Mouse (Mus musculus) liver (tissue): Measurements from ENCODE around the gene Bmt2.

Experiments
- DNase-seq: peaks from one replicate; pipeline ENCODE4 v3.0.0-alpha.2; 2020; ENCODE audit warnings: mixed read lengths

Gene Bmt2

GRCm38 (mm10) chr6:13677818-13678282, at the start of gene Bmt2:
Bmt2 (minus strand) TSS chr6:13677966.
- peak; percentile 99 for DNase-seq

DNA sequence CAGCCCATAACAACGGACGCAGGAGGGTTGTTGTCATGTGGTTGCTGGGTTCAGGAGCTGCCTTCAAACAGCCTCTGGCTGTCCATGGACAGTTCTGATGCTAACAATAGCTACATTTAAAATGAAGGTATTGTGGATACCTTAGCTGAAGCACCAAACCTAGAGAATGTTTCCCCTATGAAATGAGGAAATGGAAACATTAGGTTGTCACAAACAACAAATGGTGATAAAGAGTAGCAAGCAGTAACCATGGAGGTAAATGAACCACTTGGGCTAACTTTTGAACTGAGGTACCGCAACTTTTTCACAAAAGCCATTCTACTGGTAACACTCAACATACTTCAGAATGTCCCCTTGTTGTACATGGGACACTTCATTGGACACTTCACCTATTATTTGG, 44.4 kb upstream of the Bmt2 start:
- no peak for DNase-seq

- DNase-seq, result no peak
Measured at GRCm38 (mm10) chr6:13714867-13715266, 37.1 kb upstream of the Bmt2 start.

DNA sequence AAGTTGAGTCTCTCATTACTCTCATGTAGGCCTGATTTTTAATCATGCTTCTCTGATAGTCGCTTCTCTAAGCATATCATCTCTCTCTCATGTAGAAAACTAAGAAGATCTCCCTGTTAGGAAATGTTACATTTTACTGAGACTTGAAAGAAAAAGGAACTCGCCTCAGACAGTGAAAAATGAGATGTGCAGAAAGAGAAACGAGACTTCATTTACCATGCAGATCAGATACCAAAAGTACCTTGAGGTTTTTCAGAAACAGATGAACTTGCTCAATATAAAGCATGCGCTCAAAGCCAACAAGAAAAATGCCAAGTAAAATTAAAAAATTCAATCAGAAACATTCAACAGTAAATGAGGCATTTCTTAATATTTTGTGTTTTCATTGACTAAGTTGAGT, 19.1 kb upstream of the Bmt2 start:
- DNase-seq, result no peak

- no peak for DNase-seq
Measured at GRCm38 (mm10) chr6:13695103-13695845, 17.5 kb upstream of the Bmt2 start.

- no peak for DNase-seq
Measured at GRCm38 (mm10) chr6:13691657-13692294, 14.0 kb upstream of the Bmt2 start.

DNA sequence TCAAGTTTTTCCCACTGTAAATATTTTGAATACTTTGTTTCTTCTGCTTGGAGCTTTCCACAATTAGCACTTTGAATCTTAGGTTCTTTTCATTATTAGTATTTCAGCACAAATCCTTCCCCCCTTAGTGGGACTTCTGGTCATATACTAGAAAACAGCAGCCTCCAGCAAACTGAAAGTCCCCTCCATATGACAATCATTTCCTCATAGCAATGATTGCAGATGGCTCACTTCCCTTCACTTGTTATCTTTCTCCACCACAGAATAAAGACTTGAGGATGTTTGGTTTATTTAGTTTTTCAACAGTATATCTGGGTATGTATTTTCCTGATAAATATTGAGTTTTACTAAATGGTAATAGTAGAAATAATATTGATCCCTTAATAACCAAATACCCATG, 12.6 kb upstream of the Bmt2 start:
- no peak for DNase-seq

GRCm38 (mm10) chr6:13683929-13684595, 6.3 kb upstream of the Bmt2 start:
- DNase-seq, result no peak

GRCm38 (mm10) chr6:13678349-13678748, 583 bp upstream of the Bmt2 start:
- DNase-seq, result no peak

GRCm38 (mm10) chr6:13677141-13677761, 515 bp downstream of the Bmt2 start:
- peak; percentile 50 for DNase-seq

- no peak for DNase-seq
Measured at GRCm38 (mm10) chr6:13676196-13676595, 1.6 kb downstream of the Bmt2 start.

GRCm38 (mm10) chr6:13674600-13675305, 3.0 kb downstream of the Bmt2 start:
- no peak for DNase-seq

GRCm38 (mm10) chr6:13665646-13666045, 12.1 kb downstream of the Bmt2 start:
- DNase-seq, result no peak

DNA sequence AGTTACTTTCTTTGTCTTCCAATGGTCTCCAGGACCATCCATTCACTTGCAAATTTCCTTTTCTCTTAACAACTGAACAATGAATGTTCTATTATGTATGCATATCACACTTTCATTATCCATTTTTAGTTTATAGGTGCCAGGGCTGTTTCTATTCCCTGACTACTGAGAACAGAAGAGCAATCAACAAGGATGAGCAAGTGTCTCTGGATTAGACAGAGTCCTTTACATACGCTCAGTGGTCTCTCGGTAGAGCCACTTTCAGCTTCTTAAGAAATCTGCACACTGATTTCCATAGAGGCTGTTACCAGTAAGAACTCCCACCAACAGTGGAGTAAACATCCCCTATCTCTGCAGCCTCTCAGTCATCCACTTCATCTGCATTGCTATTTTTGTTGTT, 19.8 kb downstream of the Bmt2 start:
- no peak for DNase-seq

DNA sequence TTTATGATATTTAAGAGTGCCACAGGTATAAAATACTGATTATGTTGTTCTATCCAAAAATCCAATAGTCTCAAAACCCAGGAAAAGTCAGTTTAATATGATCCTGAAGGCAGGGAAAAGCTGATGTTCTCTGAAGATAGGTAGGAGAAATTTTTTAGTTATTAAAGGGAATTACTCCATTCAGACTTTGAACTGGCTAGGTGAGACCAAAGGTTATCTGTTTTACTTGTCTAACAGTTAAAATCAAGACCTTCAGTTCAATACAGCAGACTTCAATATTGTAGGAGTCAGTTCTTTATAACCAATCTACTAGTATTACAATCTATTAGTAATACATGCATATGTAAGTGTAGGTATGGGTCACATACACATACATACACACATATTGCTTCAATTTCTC, 23.7 kb downstream of the Bmt2 start:
- DNase-seq, result no peak

GRCm38 (mm10) chr6:13652284-13652683, 25.5 kb downstream of the Bmt2 start:
- no peak for DNase-seq

- DNase-seq, result no peak
Measured at GRCm38 (mm10) chr6:13650854-13651253, 26.9 kb downstream of the Bmt2 start.

- DNase-seq, result no peak
Measured at GRCm38 (mm10) chr6:13648305-13648704, 29.5 kb downstream of the Bmt2 start.

GRCm38 (mm10) chr6:13636582-13636989, 41.2 kb downstream of the Bmt2 start:
- DNase-seq, result no peak

GRCm38 (mm10) chr6:13632571-13632970, 45.2 kb downstream of the Bmt2 start:
- DNase-seq, result no peak

GRCm38 (mm10) chr6:13630607-13631006, 47.2 kb downstream of the Bmt2 start:
- no peak for DNase-seq

DNA sequence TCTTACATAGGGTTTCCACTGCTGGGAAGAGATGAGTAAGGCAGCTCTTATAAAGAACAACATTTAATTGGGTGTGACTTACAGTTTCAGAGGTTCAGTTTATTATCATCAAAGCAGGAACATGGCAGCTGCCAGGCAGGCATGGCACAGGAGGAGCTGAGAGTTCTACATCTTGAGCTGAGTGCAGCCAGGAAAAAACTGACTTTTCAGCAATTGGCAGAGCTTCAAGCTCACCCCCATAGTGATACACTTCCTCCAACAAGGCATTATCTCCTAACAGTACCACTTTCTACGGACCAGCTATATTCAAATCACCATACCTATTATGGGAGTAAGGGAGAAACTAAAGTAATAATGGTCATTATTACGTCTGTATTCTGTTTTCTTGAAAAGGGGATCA, 58.1 kb downstream of the Bmt2 start:
- DNase-seq, result no peak

DNA sequence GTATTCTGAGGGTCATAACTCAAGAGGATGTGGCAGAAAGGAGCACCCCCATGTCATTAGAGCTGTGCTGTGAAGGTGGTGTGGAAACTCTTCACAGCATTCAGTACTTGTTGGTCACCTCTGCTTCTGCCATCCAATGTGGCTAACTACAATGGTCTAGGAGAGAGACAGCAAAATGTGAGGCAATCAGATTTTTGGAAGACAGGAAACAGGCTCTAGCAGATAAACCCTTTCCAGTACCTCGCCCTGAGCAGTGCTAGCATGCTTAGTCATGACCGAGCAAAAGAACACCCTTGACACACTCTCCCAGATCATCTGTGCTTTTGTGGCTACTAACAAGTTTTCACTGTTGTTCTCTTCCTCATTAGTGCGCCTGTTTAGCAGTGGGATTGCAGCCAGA, 60.7 kb downstream of the Bmt2 start:
- peak; percentile 12 for DNase-seq
